Mouse (Mus musculus) heart, postnatal 14 days (tissue): ENCODE data around the gene Zfp575. TPM values are rescaled to one million over a fixed set of nuclear protein-coding genes. Genes with fewer than 3 reads are reported as not detected.
A peak's percentile ranks its signal among the peaks of the same experiment; 100 is the strongest.

Experiments
- DNase-seq, 2 experiments: peaks; one replicate each; pipeline ENCODE4 v3.0.0; 2021 to 2022
- intact Hi-C: fragments of 180-260 bp; cut with DNase I; formaldehyde crosslinking; loops from one replicate; pipeline ENCODE4 v1.15.1; 2025
- total RNA-seq, 2 experiments: library from RNA; stranded (reverse); gene quantifications; 2 replicates each; pipeline ENCODE4 v1.2.3; 2021

Zfp575 gene
- total RNA-seq, 2 experiments from 2014 or later = 0.12 TPM

- DNase-seq = no peak
- intact Hi-C loops = no loop called here
Measured at GRCm38 (mm10) chr7:24566206-24566605, 21.2 kb downstream of the Zfp575 start.

GRCm38 (mm10) chr7:24565627-24566026 is 21.8 kb downstream of the Zfp575 start:
- intact Hi-C loops = loop anchor here (2.0 kb wide), 1 partner anchor 93 kb away; no protein-coding TSS in a partner anchor
- no peak for DNase-seq

GRCm38 (mm10) chr7:24564607-24565265 is 22.7 kb downstream of the Zfp575 start:
- intact Hi-C loops = loop anchor here (2.0 kb wide), 1 partner anchor 92 kb away; no protein-coding TSS in a partner anchor
- DNase-seq = peak; percentile 70 to 87

GRCm38 (mm10) chr7:24563837-24564206 is 23.6 kb downstream of the Zfp575 start:
- intact Hi-C loops = loop anchor here (2.0 kb wide), 1 partner anchor 91 kb away; no protein-coding TSS in a partner anchor

GRCm38 (mm10) chr7:24563191-24563836 is 24.1 kb downstream of the Zfp575 start:
- no peak for DNase-seq
- intact Hi-C loops = no loop called here

More at GRCm38 (mm10) chr7:24563837-24564206, 23.6 kb downstream of the Zfp575 start:
- no peak for DNase-seq

GRCm38 (mm10) chr7:24561450-24561849 is 26.0 kb downstream of the Zfp575 start:
- DNase-seq = no peak
- intact Hi-C loops = no loop called here

GRCm38 (mm10) chr7:24555786-24556185 is 31.7 kb downstream of the Zfp575 start:
- DNase-seq = no peak
- intact Hi-C loops = no loop called here

GRCm38 (mm10) chr7:24551985-24552759 is 35.3 kb downstream of the Zfp575 start:
- DNase-seq = no peak
- intact Hi-C loops = no loop called here

- DNase-seq = no peak
- intact Hi-C loops = loop anchor here (1.0 to 5.0 kb wide), 2 partner anchors 17 to 45 kb away; partner anchors contain the start of gene Irgq
Measured at GRCm38 (mm10) chr7:24547534-24548036, 39.9 kb downstream of the Zfp575 start.

- intact Hi-C loops = loop anchor here (1.0 to 5.0 kb wide), 2 partner anchors 17 to 45 kb away; partner anchors contain the start of gene Irgq
Measured at GRCm38 (mm10) chr7:24546634-24547389, 40.6 kb downstream of the Zfp575 start.

GRCm38 (mm10) chr7:24546068-24546614 is 41.3 kb downstream of the Zfp575 start, which contains the start of the genes Pinlyp and Xrcc1:
Gene Pinlyp (minus strand): TSS chr7:24546118.
Gene Xrcc1 (plus strand): TSS chr7:24546289.
- intact Hi-C loops = loop anchor here (5.0 kb wide), 1 partner anchor 46 kb away; no protein-coding TSS in a partner anchor
- no peak for DNase-seq

More at GRCm38 (mm10) chr7:24546634-24547389, 40.6 kb downstream of the Zfp575 start:
- peak; percentile 99 for DNase-seq

GRCm38 (mm10) chr7:24544506-24544905 is 42.9 kb downstream of the Zfp575 start:
- intact Hi-C loops = no loop called here
- no peak for DNase-seq

GRCm38 (mm10) chr7:24539686-24540085 is 47.8 kb downstream of the Zfp575 start:
- DNase-seq = no peak
- intact Hi-C loops = no loop called here

- intact Hi-C loops = no loop called here
- no peak for DNase-seq
Measured at GRCm38 (mm10) chr7:24538701-24539100, 48.7 kb downstream of the Zfp575 start.

- peak in 1 of 2 experiments; percentile 45 for DNase-seq
- intact Hi-C loops = no loop called here
Measured at GRCm38 (mm10) chr7:24538154-24538553, 49.3 kb downstream of the Zfp575 start.

- intact Hi-C loops = no loop called here
- DNase-seq = no peak
Measured at GRCm38 (mm10) chr7:24537591-24537990, 49.9 kb downstream of the Zfp575 start.

- no peak for DNase-seq
- intact Hi-C loops = no loop called here
Measured at GRCm38 (mm10) chr7:24537081-24537480, 50.4 kb downstream of the Zfp575 start.

GRCm38 (mm10) chr7:24534301-24534700 is 53.1 kb downstream of the Zfp575 start:
- intact Hi-C loops = no loop called here

More at GRCm38 (mm10) chr7:24534301-24534700, 53.1 kb downstream of the Zfp575 start:
- no peak for DNase-seq
